Mouse (Mus musculus) myocyte (in vitro differentiated cells): ENCODE measurements around the gene Olfr221. TPM values are rescaled to one million over a fixed set of nuclear protein-coding genes. Genes with fewer than 3 reads are reported as not detected.

Source experiments
- H3K27me3 ChIP-seq: one replicate; pipeline ENCODE4 v1.6.1; 2011; ENCODE audit not compliant: control insufficient read depth, insufficient read depth, insufficient read length
- H3K36me3 ChIP-seq: one replicate; pipeline ENCODE4 v1.6.1; 2011; ENCODE audit not compliant: control insufficient read depth, insufficient read depth
- H3K4me2 ChIP-seq: one replicate; pipeline ENCODE4 v1.6.1; 2011; ENCODE audit warnings: low read depth, control low read depth
- H3K4me3 ChIP-seq: one replicate; pipeline ENCODE4 v1.5.1; 2011; ENCODE audit warnings: mild to moderate bottlenecking, control low read depth, moderate library complexity
- H3K79me2 ChIP-seq: one replicate; pipeline ENCODE4 v1.6.1; 2011; ENCODE audit not compliant: control insufficient read depth, insufficient read depth
- H3ac ChIP-seq: one replicate; pipeline ENCODE4 v1.6.1; 2011; ENCODE audit not compliant: control insufficient read depth, insufficient read length
- CEBPB ChIP-seq: IDR thresholded peaks from 2 replicates; pipeline ENCODE4 v1.6.1; 2011; ENCODE audit warnings: mild to moderate bottlenecking, moderate library complexity; ENCODE audit not compliant: poor library complexity, insufficient read depth, severe bottlenecking
- E2F4 ChIP-seq: IDR thresholded peaks from one replicate; pipeline ENCODE4 v1.6.1; 2011; ENCODE audit warnings: mild to moderate bottlenecking, control low read depth, moderate library complexity; ENCODE audit not compliant: insufficient read depth
- MAX ChIP-seq: IDR thresholded peaks from one replicate; pipeline ENCODE4 v1.6.1; 2011; ENCODE audit warnings: low read depth, mild to moderate bottlenecking, control low read depth
- MYOD1 ChIP-seq, 3 experiments: IDR thresholded peaks; one replicate each; pipeline ENCODE4 v1.6.1; 2011; ENCODE audit warnings: control low read depth in 2 of 3, low read depth in 2 of 3, mild to moderate bottlenecking in 2 of 3, moderate library complexity in 1 of 3; ENCODE audit not compliant: insufficient read length in 2 of 3, control insufficient read depth in 1 of 3
- MYOG ChIP-seq, 3 experiments: IDR thresholded peaks; one replicate each; pipeline ENCODE4 v1.6.1; 2011; ENCODE audit warnings: control low read depth in 2 of 3, low read depth in 2 of 3, mild to moderate bottlenecking in 2 of 3; ENCODE audit not compliant: insufficient read length in 2 of 3, control insufficient read depth in 1 of 3, insufficient read depth in 1 of 3
- POLR2A ChIP-seq: IDR thresholded peaks from one replicate; pipeline ENCODE4 v1.6.1; 2011; ENCODE audit warnings: low read depth, mild to moderate bottlenecking, control low read depth, moderate library complexity; ENCODE audit not compliant: insufficient read length
- POLR2AphosphoS2 ChIP-seq: IDR thresholded peaks from one replicate; pipeline ENCODE4 v1.6.1; 2011; ENCODE audit warnings: low read depth, control low read depth; ENCODE audit not compliant: insufficient read length
- REST ChIP-seq: IDR thresholded peaks from one replicate; pipeline ENCODE4 v1.6.1; 2011; ENCODE audit warnings: mild to moderate bottlenecking, control low read depth, moderate library complexity; ENCODE audit not compliant: insufficient read depth, insufficient read length
- SRF ChIP-seq: IDR thresholded peaks from one replicate; pipeline ENCODE4 v1.6.1; 2011; ENCODE audit warnings: low read depth; ENCODE audit not compliant: control insufficient read depth, insufficient read length
- TCF12 ChIP-seq: IDR thresholded peaks from one replicate; pipeline ENCODE4 v1.6.1; 2011; ENCODE audit warnings: mild to moderate bottlenecking, control low read depth; ENCODE audit not compliant: poor library complexity, insufficient read depth, severe bottlenecking
- TCF3 ChIP-seq: IDR thresholded peaks from one replicate; pipeline ENCODE4 v1.6.1; 2011; ENCODE audit warnings: low read depth, control low read depth; ENCODE audit not compliant: insufficient read length
- USF1 ChIP-seq: IDR thresholded peaks from one replicate; pipeline ENCODE4 v1.6.1; 2011; ENCODE audit warnings: low read depth, mild to moderate bottlenecking, control low read depth, moderate library complexity
- polyA plus RNA-seq: library from polyadenylated mRNA; unstranded; fragments of >200 nt; fragmentation: generic; extraction: Trizol; gene quantifications from one replicate; pipeline ENCODE4 v1.2.1, GENCODE M21; 2012; ENCODE audit warnings: missing spikeins

Olfr221 gene
- polyA plus RNA-seq, 1 experiment = not detected

DNA sequence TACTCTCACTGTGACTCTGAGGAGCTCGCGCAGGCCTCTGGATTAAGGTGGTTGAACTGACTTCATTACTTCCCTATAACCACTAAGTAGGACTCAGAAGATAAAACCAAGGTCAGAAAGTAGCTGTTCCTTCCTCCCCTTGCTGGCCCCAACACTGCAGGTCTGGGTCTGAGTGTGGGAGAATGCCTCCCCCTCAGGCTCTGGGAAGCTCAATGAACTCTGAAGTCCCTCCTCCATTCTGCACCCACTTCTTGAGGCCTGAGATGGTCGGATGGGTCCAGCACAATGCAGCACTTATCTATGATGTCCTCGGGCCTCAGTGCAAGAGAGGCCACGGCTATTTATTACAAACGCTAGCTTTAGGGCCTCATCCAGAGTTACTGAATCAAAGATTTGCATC is 36.6 kb downstream of the Olfr221 start:
- Histone ChIP-seq H3K27me3 (no peaks in the 10 kb centered on the region), H3K4me2 (no peak overlapping the region), H3K79me2 (no peaks in the 10 kb centered on the region), H3ac (no peak overlapping the region), H3K4me3 (no peak overlapping the region), H3K36me3 (peaks cover 20% of the 10 kb centered on the region)
- TF ChIP-seq POLR2A (no peak), SRF (no peak), REST (no peak), MYOG (IDR thresholded peaks at IDR 0.05; ENCODE audit: control insufficient read depth in 1 of 3, insufficient read depth in 1 of 3, insufficient read length in 2 of 3, low read depth in 2 of 3) (no peak), CEBPB (no peak), USF1 (no peak), E2F4 (no peak), TCF12 (no peak), TCF3 (no peak), POLR2AphosphoS2 (no peak), MYOD1 (IDR thresholded peaks at IDR 0.05; ENCODE audit: control insufficient read depth in 1 of 3, insufficient read length in 2 of 3, low read depth in 2 of 3) (no peak), MAX (no peak)

- TF ChIP-seq REST (no peak), TCF12 (no peak), POLR2A (no peak), SRF (no peak)
- no peak overlapping the region for H3ac ChIP-seq
- no peaks in the 10 kb centered on the region for H3K79me2 ChIP-seq
- H3K36me3 ChIP-seq = peaks cover 20% of the 10 kb centered on the region
- H3K27me3 ChIP-seq = no peaks in the 10 kb centered on the region
- no peak overlapping the region for H3K4me2 ChIP-seq
- H3K4me3 ChIP-seq = no peak overlapping the region
These were observed 37.1 kb downstream of the Olfr221 start for GRCm38 (mm10) chr14:52005141-52005540.

- Histone ChIP-seq H3K27me3 (no peaks in the 10 kb centered on the region), H3K79me2 (no peaks in the 10 kb centered on the region), H3K4me3 (no peak overlapping the region), H3K4me2 (no peak overlapping the region), H3K36me3 (peaks cover 21% of the 10 kb centered on the region), H3ac (no peak overlapping the region)
- TF ChIP-seq MYOG (IDR thresholded peaks at IDR 0.05; ENCODE audit: control insufficient read depth in 1 of 3, insufficient read depth in 1 of 3, insufficient read length in 2 of 3, low read depth in 2 of 3) (no peak), MYOD1 (IDR thresholded peaks at IDR 0.05; ENCODE audit: control insufficient read depth in 1 of 3, insufficient read length in 2 of 3, low read depth in 2 of 3) (no peak), REST (no peak), SRF (no peak), POLR2A (no peak), E2F4 (no peak), CEBPB (no peak), TCF3 (no peak), TCF12 (no peak), USF1 (no peak), MAX (no peak), POLR2AphosphoS2 (no peak)
These were observed 38.2 kb downstream of the Olfr221 start for GRCm38 (mm10) chr14:52003981-52004495.

GRCm38 (mm10) chr14:51997483-51997882 is 44.8 kb downstream of the Olfr221 start:
- Histone ChIP-seq H3K4me3 (no peak overlapping the region), H3K4me2 (no peak overlapping the region), H3K36me3 (peaks cover 37% of the 10 kb centered on the region), H3ac (no peak overlapping the region), H3K27me3 (no peaks in the 10 kb centered on the region), H3K79me2 (no peaks in the 10 kb centered on the region)
- TF ChIP-seq POLR2AphosphoS2 (peak; percentile 21), MYOG (IDR thresholded peaks at IDR 0.05; ENCODE audit: control insufficient read depth in 1 of 3, insufficient read depth in 1 of 3, insufficient read length in 2 of 3, low read depth in 2 of 3) (no peak), TCF3 (no peak), MYOD1 (IDR thresholded peaks at IDR 0.05; ENCODE audit: control insufficient read depth in 1 of 3, insufficient read length in 2 of 3, low read depth in 2 of 3) (no peak), TCF12 (no peak)

DNA sequence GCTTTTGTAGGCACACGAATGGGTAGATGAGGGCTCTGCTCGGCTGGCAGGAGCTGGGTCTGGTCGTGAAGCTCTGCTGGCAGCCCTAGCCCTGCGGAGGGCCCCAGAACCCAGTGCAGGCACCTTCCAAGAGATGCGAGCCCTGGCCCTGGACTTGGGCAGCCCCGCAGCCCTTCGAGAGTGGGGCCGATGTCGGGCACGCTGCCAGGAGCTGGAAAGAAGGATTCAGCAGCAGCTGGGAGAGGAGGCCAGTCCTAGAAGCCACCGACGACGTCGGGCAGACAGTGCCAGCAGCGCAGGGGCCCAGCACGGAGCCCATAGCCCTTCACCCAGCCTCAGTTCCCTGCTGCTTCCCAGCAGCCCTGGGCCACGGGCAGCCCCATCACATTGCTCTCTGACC is 45.4 kb downstream of the Olfr221 start:
- TF ChIP-seq USF1 = no peak
- TF ChIP-seq CEBPB = no peak
- TF ChIP-seq TCF3 = no peak
- TF ChIP-seq MYOD1 (IDR thresholded peaks at IDR 0.05; ENCODE audit: control insufficient read depth in 1 of 3, insufficient read length in 2 of 3, low read depth in 2 of 3) = no peak
- TF ChIP-seq MAX = no peak
- TF ChIP-seq REST = no peak
- no peak for TF ChIP-seq TCF12
- no peak for TF ChIP-seq SRF
- TF ChIP-seq POLR2AphosphoS2 = no peak
- Histone ChIP-seq H3K79me2 (no peaks in the 10 kb centered on the region), H3K4me3 (no peak overlapping the region), H3K4me2 (no peak overlapping the region), H3K36me3 (peaks cover 32% of the 10 kb centered on the region), H3ac (no peak overlapping the region), H3K27me3 (no peaks in the 10 kb centered on the region)
